Mouse (Mus musculus): ENCODE measurements around the gene Ppm1d. TPM values are rescaled to one million over a fixed set of nuclear protein-coding genes. Genes with fewer than 3 reads are reported as not detected.

The Ppm1d gene
- 16.0 and 16.5 TPM in 2 replicates for polyA plus RNA-seq (2015; fragmentation: Nextera tagmentation; extraction: Ambion mirVana)

DNA sequence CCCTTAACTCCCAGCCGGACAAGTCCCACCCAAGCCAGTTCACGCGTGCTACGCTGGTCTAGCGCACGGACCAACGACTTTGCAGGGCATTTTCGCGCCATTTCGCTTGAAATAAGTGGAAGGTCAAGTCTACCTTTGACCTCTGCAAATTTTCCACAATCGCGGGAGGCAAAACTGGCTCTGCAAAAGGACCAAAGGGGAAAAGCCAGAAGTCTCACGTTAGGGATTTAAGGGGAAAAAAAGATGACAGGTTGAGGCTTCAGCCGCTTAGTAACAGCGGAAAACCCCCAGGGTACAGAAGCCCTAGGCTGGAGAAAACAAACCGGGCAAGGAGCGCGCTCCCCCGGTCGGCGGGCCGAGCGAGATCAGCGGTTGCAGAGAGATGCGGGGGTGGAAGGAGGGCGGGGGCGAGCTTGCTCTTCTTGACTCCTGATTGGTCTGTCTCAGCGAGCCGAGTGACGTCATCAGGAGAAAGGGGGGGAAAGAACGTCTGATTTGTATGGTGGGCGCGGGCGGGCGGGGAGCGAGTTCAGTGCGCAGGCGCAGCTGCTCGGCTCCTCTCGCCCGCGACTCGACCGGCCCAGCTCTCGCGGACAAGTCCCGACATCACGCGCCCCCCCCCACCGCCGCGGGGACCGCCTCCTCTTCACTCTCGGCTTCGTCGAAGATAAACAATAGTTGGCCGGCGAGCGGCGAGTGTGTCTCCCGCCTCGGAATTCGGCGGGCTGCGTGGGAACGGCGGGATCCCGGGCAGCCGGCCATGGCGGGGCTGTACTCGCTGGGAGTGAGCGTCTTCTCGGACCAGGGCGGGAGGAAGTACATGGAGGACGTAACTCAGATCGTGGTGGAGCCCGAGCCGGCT lies at the start of gene Ppm1d:
TSS of gene Ppm1d (plus strand) at position 532 of the 862 bp plus-strand sequence.
- WGBS: under 1% methylated on average over 67 of the region's 78 CpGs
- Histone ChIP-seq H3K27ac (replicated peaks) (peak within 1 kb of the TSS; percentile 94), H3K36me3 (no peaks in the 10 kb centered on the region), H3K9me3 (replicated peaks) (no peaks in the 10 kb centered on the region), H3K27me3 (replicated peaks) (no peaks in the 10 kb centered on the region), H3K4me1 (peaks cover 27% of the 10 kb centered on the region), H3K4me3 (replicated peaks) (peak within 1 kb of the TSS; percentile 84), H3K4me2 (peak within 1 kb of the TSS; percentile 93), H3K9ac (replicated peaks) (peak within 1 kb of the TSS; percentile 81)
- peak; percentile 95 for ATAC-seq (ENCODE audit: low FRiP score)

DNA sequence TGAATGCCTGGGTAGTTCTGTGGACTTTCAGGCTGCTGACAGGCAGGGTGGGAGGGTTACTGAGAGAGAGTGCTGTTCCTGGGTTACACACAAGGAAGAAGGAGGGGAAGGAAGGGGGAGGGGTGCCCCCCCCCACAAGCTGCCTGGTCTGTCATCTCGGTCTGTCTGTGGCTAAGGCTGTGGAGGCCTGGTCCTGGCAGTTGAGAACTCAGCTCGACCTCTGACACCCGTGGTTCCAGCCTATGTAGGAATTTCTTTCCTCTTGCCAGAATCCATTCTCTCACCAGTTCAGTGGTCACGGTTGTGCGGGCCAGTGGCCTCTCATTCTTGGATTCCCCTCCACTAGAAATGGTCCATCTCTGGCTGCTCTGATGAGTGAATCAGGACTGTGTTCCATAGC lies 46.4 kb upstream of the Ppm1d start:
- no peak overlapping the region for H3K27ac ChIP-seq (replicated peaks)
- H3K27me3 ChIP-seq (replicated peaks): no peaks in the 10 kb centered on the region
- no peak overlapping the region for H3K9ac ChIP-seq (replicated peaks)
- no peaks in the 10 kb centered on the region for H3K9me3 ChIP-seq (replicated peaks)
- no peak for ATAC-seq (ENCODE audit: low FRiP score)
- H3K4me2 ChIP-seq: no peak overlapping the region
- WGBS: 64% methylated on average over 5 of the region's 5 CpGs
- H3K36me3 ChIP-seq: no peaks in the 10 kb centered on the region
- H3K4me1 ChIP-seq: no peaks in the 10 kb centered on the region
- no peak overlapping the region for H3K4me3 ChIP-seq (replicated peaks)

DNA sequence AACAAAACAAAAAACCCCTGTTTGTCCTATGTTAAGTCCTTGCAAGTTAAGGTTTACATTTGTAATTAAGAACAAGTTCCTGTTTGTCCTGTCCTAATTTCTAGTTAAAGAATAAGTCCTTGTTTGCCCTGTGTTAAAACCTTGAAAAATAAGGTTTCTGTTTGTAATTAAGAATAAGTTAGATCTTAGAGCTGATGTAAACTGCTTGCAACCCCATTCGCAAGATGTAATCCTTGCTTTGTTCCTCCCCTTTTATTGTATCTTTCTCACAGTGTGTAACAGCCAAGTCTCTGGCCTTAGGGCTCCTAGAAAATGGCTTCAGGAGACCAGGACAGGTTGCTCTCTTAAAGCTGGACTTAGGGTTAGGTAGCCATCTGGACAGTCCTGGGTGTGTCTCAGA lies 43.7 kb upstream of the Ppm1d start:
- Histone ChIP-seq H3K27me3 (replicated peaks) (no peaks in the 10 kb centered on the region), H3K9ac (replicated peaks) (no peak overlapping the region), H3K27ac (replicated peaks) (no peak overlapping the region), H3K4me1 (no peaks in the 10 kb centered on the region), H3K4me2 (no peak overlapping the region), H3K36me3 (no peaks in the 10 kb centered on the region), H3K4me3 (replicated peaks) (no peak overlapping the region), H3K9me3 (replicated peaks) (no peaks in the 10 kb centered on the region)
- 79% methylated on average over 1 of the region's 1 CpGs for WGBS
- no peak for ATAC-seq (ENCODE audit: low FRiP score)

GRCm38 (mm10) chr11:85270631-85271030 lies 40.4 kb upstream of the Ppm1d start:
- H3K27me3 ChIP-seq (replicated peaks): no peaks in the 10 kb centered on the region
- 58% methylated on average over 3 of the region's 3 CpGs for WGBS
- ATAC-seq (ENCODE audit: low FRiP score): no peak

DNA sequence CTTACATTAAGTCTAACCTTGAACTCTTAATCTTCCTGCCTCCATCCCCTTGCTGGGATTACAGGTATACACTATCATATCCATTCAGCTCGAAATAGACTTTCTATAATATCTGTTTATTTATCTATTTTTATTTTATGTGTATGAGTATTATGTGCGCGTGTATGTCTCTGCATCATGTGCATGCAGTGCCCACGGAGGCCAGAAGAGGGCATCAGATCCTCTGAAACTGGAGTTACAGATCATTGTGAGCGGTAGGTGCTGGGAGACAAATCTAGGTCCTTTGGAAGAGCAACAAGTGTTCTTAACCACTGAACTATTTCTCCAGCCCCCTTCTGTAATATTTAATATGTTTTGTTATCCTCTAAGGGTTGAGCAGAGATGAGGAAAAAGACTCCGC lies 37.7 kb upstream of the Ppm1d start:
- Histone ChIP-seq H3K9me3 (replicated peaks) (no peaks in the 10 kb centered on the region), H3K4me3 (replicated peaks) (no peak overlapping the region), H3K4me2 (no peak overlapping the region), H3K4me1 (no peaks in the 10 kb centered on the region), H3K9ac (replicated peaks) (no peak overlapping the region), H3K27ac (replicated peaks) (no peak overlapping the region), H3K27me3 (replicated peaks) (no peaks in the 10 kb centered on the region), H3K36me3 (no peaks in the 10 kb centered on the region)
- WGBS: 73% methylated on average over 6 of the region's 6 CpGs
- ATAC-seq (ENCODE audit: low FRiP score): no peak

More at GRCm38 (mm10) chr11:85270631-85271030, 40.4 kb upstream of the Ppm1d start:
- H3K9ac ChIP-seq (replicated peaks): no peak overlapping the region
- H3K9me3 ChIP-seq (replicated peaks): no peaks in the 10 kb centered on the region
- no peak overlapping the region for H3K4me3 ChIP-seq (replicated peaks)
- no peaks in the 10 kb centered on the region for H3K36me3 ChIP-seq
- H3K4me2 ChIP-seq: no peak overlapping the region
- H3K4me1 ChIP-seq: no peaks in the 10 kb centered on the region
- H3K27ac ChIP-seq (replicated peaks): no peak overlapping the region

DNA sequence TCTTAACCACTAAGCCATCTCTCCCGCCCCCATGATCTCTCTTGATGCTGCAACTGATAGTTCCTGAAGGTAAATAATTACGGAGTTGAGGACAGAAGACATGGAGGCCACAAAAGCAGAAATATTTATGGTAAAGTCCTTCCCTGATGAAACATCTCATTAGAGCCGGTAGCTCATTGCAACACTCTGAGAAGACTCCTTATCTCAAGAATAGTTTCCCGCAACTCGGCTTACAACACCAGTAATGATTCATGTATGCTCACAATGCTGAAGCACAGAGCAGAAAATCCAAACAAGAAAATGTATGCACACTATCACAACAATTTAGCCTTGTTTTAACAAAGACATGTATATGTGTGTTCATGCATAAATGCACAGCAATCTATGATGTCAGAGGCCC lies 35.9 kb upstream of the Ppm1d start:
- WGBS: 89% methylated on average over 5 of the region's 5 CpGs
- H3K9ac ChIP-seq (replicated peaks): no peak overlapping the region
- H3K4me1 ChIP-seq: no peaks in the 10 kb centered on the region
- H3K9me3 ChIP-seq (replicated peaks): no peaks in the 10 kb centered on the region
- no peak for ATAC-seq (ENCODE audit: low FRiP score)
- no peak overlapping the region for H3K4me3 ChIP-seq (replicated peaks)
- no peak overlapping the region for H3K27ac ChIP-seq (replicated peaks)
- no peaks in the 10 kb centered on the region for H3K27me3 ChIP-seq (replicated peaks)
- H3K4me2 ChIP-seq: no peak overlapping the region
- no peaks in the 10 kb centered on the region for H3K36me3 ChIP-seq

DNA sequence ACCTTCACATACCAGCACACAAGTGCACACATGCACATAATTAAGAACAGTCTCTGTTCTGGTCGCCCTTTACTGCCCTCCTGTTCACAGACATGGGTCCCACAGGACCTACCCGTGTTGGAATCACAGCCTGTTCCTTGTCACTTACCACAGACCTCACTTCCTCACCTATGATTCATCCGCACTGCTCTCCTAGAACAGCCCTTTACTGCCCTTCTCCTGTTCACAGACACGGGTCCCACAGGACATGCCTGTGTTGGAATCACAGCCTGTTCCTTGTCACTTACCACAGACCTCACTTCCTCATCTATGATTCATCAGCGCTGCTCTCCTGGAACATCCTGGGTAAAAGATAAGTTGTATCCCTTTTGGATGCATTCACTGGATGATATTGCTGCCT lies 33.4 kb upstream of the Ppm1d start:
- H3K27me3 ChIP-seq (replicated peaks): no peaks in the 10 kb centered on the region
- ATAC-seq (ENCODE audit: low FRiP score): no peak
- no peaks in the 10 kb centered on the region for H3K36me3 ChIP-seq
- no peak overlapping the region for H3K4me3 ChIP-seq (replicated peaks)
- no peak overlapping the region for H3K4me2 ChIP-seq
- 74% methylated on average over 5 of the region's 5 CpGs for WGBS
- H3K9me3 ChIP-seq (replicated peaks): no peaks in the 10 kb centered on the region
- no peak overlapping the region for H3K9ac ChIP-seq (replicated peaks)
- H3K27ac ChIP-seq (replicated peaks): no peak overlapping the region
- no peaks in the 10 kb centered on the region for H3K4me1 ChIP-seq

- Histone ChIP-seq H3K27me3 (replicated peaks) (no peaks in the 10 kb centered on the region), H3K9ac (replicated peaks) (no peak overlapping the region), H3K4me3 (replicated peaks) (no peak overlapping the region), H3K9me3 (replicated peaks) (no peaks in the 10 kb centered on the region), H3K4me1 (no peaks in the 10 kb centered on the region), H3K27ac (replicated peaks) (no peak overlapping the region), H3K4me2 (no peak overlapping the region), H3K36me3 (no peaks in the 10 kb centered on the region)
- 85% methylated on average over 1 of the region's 1 CpGs for WGBS
- no peak for ATAC-seq (ENCODE audit: low FRiP score)
These were observed 32.9 kb upstream of the Ppm1d start for GRCm38 (mm10) chr11:85278175-85278574.

DNA sequence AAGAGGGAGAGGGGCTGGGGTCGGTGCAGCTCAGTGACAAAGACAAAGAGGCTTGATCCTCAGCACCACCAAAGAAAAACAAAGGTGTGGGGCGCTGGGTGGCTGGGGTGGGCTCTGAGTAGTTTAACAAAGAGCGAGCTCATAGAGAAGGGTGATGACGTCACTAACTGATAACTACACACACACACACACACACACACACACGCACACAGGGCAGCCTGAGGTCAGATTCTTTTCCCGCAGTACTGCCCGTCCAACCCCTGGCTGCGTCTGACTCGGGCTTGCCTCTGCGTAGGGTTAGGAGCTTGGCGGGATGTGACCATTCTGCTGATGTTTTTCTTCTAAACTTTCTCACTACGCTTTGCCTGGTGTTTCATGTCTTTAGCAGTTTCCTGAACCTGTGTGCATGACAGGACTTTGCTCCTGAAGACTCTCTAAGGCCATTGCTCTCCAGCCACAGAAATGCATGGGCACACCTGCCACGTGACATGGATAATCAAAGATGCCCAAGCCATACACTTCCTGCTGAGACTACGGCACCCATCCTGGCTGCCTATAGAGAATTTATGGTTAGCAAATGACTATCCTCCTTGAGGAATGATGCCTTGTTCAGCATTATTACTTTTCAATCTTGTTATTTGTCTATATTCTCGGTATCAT lies 29.7 kb upstream of the Ppm1d start:
- no peak for ATAC-seq (ENCODE audit: low FRiP score)
- 74% methylated on average over 15 of the region's 15 CpGs for WGBS
- no peak overlapping the region for H3K4me2 ChIP-seq

DNA sequence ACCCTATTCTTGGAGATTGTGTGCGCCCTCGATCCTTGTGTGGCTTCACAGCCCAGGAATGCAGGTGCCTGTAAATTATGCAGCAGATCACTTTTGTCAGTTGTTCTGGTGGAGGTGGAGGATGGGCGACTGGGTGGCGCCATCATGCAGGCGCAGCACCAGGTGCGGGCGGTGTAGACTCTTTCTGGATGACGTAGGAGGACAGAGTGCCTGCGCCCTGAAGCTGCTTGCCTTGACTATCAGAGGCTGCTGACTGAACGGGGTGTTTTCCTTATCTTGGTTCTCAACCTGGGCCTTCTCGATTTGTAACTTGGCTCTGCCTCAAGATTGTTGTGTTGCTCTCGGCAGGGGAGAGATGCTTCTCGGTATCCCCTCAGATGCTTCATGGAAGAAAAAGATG lies 13.1 kb upstream of the Ppm1d start:
- 89% methylated on average over 13 of the region's 13 CpGs for WGBS
- H3K4me1 ChIP-seq: no peaks in the 10 kb centered on the region
- no peak overlapping the region for H3K4me2 ChIP-seq
- H3K9me3 ChIP-seq (replicated peaks): no peaks in the 10 kb centered on the region
- H3K27me3 ChIP-seq (replicated peaks): no peaks in the 10 kb centered on the region
- no peak overlapping the region for H3K9ac ChIP-seq (replicated peaks)
- no peak for ATAC-seq (ENCODE audit: low FRiP score)
- no peaks in the 10 kb centered on the region for H3K36me3 ChIP-seq
- no peak overlapping the region for H3K4me3 ChIP-seq (replicated peaks)
- no peak overlapping the region for H3K27ac ChIP-seq (replicated peaks)

More for the DNA sequence above, 29.7 kb upstream of the Ppm1d start:
- Histone ChIP-seq H3K4me1 (no peaks in the 10 kb centered on the region), H3K36me3 (no peaks in the 10 kb centered on the region), H3K27me3 (replicated peaks) (no peaks in the 10 kb centered on the region), H3K4me3 (replicated peaks) (no peak overlapping the region), H3K9me3 (replicated peaks) (no peaks in the 10 kb centered on the region), H3K9ac (replicated peaks) (no peak overlapping the region), H3K27ac (replicated peaks) (no peak overlapping the region)

GRCm38 (mm10) chr11:85299880-85300279 lies 11.2 kb upstream of the Ppm1d start:
- 87% methylated on average over 2 of the region's 2 CpGs for whole genome bisulfite sequencing
- H3K27me3 ChIP-seq (replicated peaks): no peaks in the 10 kb centered on the region
- H3K4me1 ChIP-seq: no peaks in the 10 kb centered on the region
- H3K9me3 ChIP-seq (replicated peaks): no peaks in the 10 kb centered on the region
- no peak overlapping the region for H3K27ac ChIP-seq (replicated peaks)
- H3K9ac ChIP-seq (replicated peaks): no peak overlapping the region
- no peaks in the 10 kb centered on the region for H3K36me3 ChIP-seq
- no peak overlapping the region for H3K4me2 ChIP-seq
- no peak for ATAC-seq (ENCODE audit: low FRiP score)
- no peak overlapping the region for H3K4me3 ChIP-seq (replicated peaks)

- ATAC-seq (ENCODE audit: low FRiP score): no peak
- Histone ChIP-seq H3K27ac (replicated peaks) (no peak overlapping the region), H3K4me2 (no peak overlapping the region), H3K9ac (replicated peaks) (no peak overlapping the region), H3K9me3 (replicated peaks) (no peaks in the 10 kb centered on the region), H3K36me3 (no peaks in the 10 kb centered on the region), H3K4me1 (no peaks in the 10 kb centered on the region), H3K4me3 (replicated peaks) (no peak overlapping the region), H3K27me3 (replicated peaks) (no peaks in the 10 kb centered on the region)
- 94% methylated on average over 3 of the region's 3 CpGs for WGBS
These were observed 9.9 kb upstream of the Ppm1d start for GRCm38 (mm10) chr11:85301161-85301560.
